Mouse (Mus musculus) limb, embryonic 14.5 days (tissue): ENCODE data around the gene Fhdc1. TPM values are rescaled to one million over a fixed set of nuclear protein-coding genes. Genes with fewer than 3 reads are reported as not detected.

Experiments
- ATAC-seq: fragments of 200-750 bp; cut with Nextera tagmentation; 2 replicates; pipeline ENCODE4 v1.8.0; 2017; ENCODE audit warnings: low read depth, moderate number of reproducible peaks, moderate TSS enrichment; ENCODE audit not compliant: low FRiP score
- DNase-seq: peaks from one replicate; pipeline ENCODE4 v3.0.0-alpha.2; 2015; ENCODE audit warnings: low spot score
- H3K27ac ChIP-seq: fragments of 300-500 bp; sonication (generic); replicated peaks from 2 replicates; pipeline ENCODE4 v1.5.1; 2014; ENCODE audit warnings: low read depth, mild to moderate bottlenecking, low read length, moderate library complexity, mixed read lengths
- H3K27me3 ChIP-seq: fragments of 300-500 bp; sonication (generic); 2 replicates; pipeline ENCODE4 v1.6.1; 2014; ENCODE audit warnings: low read length, mixed read lengths; ENCODE audit not compliant: control insufficient read depth, insufficient read depth
- H3K36me3 ChIP-seq: fragments of 300-500 bp; sonication (generic); 2 replicates; pipeline ENCODE4 v1.6.1; 2014; ENCODE audit warnings: mild to moderate bottlenecking, low read length, moderate library complexity, mixed read lengths; ENCODE audit not compliant: control insufficient read depth, insufficient read depth
- H3K4me1 ChIP-seq: fragments of 300-500 bp; sonication (generic); 2 replicates; pipeline ENCODE4 v1.6.1; 2014; ENCODE audit warnings: antibody characterized with exemption, low read length, mixed read lengths; ENCODE audit not compliant: control insufficient read depth, insufficient read depth
- H3K4me2 ChIP-seq: fragments of 300-500 bp; sonication (generic); replicated peaks from 2 replicates; pipeline ENCODE4 v1.6.1; 2014; ENCODE audit warnings: low read depth, mild to moderate bottlenecking, low read length, moderate library complexity; ENCODE audit not compliant: severe bottlenecking
- H3K4me3 ChIP-seq: fragments of 300-500 bp; sonication (generic); replicated peaks from 2 replicates; pipeline ENCODE4 v1.5.1; 2014; ENCODE audit warnings: low read length
- H3K9ac ChIP-seq: fragments of 300-500 bp; sonication (generic); 2 replicates; pipeline ENCODE4 v1.6.1; 2014; ENCODE audit warnings: mild to moderate bottlenecking, low read depth, low read length, moderate library complexity; ENCODE audit not compliant: severe bottlenecking
- H3K9me3 ChIP-seq: fragments of 300-500 bp; sonication (generic); 2 replicates; pipeline ENCODE4 v1.6.1; 2016; ENCODE audit warnings: low read length; ENCODE audit not compliant: control insufficient read depth
- POLR2A ChIP-seq: fragments of 200-500 bp; IDR thresholded peaks from 2 replicates; pipeline ENCODE4 v1.8.0; 2012; ENCODE audit warnings: inconsistent platforms, mild to moderate bottlenecking, moderate library complexity, borderline replicate concordance; ENCODE audit not compliant: insufficient read depth, insufficient read length; ENCODE audit errors: extremely low read depth
- WGBS: fragments of 180-500 bp; shearing (Covaris S2); extraction: QIAGEN DNeasy Blood & Tissue Kit; methylation state at CpG from one replicate; pipeline ENCODE4 v1.1.7; 2014; 5-methylcytosine and 5-hydroxymethylcytosine counted together
- polyA plus RNA-seq, 2 experiments: library from polyadenylated mRNA; depleted of rRNA in 1 of 2; stranded (reverse) in 1 of 2; unstranded in 1 of 2; fragments of >200 nt; fragmentation: Nextera tagmentation in 1 of 2; extraction: Ambion mirVana in 1 of 2; gene quantifications; 2 replicates each; pipeline versions ENCODE4 v1.2.1 to v1.2.3; 2012 to 2014

The Fhdc1 gene
- polyA plus RNA-seq, 2 experiments: 2.9 to 7.5 TPM

DNA sequence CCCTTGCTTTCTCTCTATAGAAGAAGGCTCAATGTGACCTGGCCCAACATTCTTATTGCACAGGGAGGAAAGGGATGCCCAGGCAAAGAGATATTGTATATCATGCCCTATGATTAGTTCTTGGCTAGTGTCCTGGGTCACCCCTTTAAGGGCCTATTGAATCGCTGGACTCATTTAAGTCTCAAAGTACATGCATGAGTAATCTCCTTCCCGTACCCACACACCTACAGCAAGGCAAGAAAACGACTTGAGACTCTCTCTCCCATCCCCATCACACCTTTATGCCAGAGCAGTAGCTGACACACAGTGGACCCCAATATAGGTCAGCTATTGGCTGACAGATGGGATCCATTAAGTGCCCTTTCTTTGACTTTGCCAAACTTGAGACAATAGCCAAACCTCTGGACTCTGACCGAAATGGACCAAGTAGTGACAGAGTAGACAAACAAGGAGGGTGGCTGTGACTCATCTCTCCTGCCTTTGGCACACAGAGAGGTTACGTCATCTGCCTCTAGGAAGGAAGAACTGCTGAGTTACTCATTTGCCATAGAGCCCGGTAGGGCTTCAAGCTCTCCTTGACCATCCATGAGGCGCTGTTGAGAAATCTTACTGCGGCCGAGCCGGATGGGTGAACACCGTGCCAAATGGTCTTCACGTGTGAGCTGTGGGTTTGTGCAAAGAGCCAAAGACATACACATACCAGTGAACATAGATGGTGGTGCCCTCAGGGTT is 51.1 kb downstream of the Fhdc1 start:
- Histone ChIP-seq H3K4me3 (no peak overlapping the region), H3K27me3 (no peaks in the 10 kb centered on the region), H3K27ac (no peak overlapping the region), H3K36me3 (no peaks in the 10 kb centered on the region), H3K4me2 (no peak overlapping the region), H3K9ac (no peak overlapping the region), H3K9me3 (no peaks in the 10 kb centered on the region), H3K4me1 (peaks cover 6% of the 10 kb centered on the region; the same call in 1 of the 2 replicates)
- ATAC-seq: no peak
- 89% methylated on average over 12 of the region's 12 CpGs for WGBS
- TF ChIP-seq POLR2A: no peak
- no peak for DNase-seq

DNA sequence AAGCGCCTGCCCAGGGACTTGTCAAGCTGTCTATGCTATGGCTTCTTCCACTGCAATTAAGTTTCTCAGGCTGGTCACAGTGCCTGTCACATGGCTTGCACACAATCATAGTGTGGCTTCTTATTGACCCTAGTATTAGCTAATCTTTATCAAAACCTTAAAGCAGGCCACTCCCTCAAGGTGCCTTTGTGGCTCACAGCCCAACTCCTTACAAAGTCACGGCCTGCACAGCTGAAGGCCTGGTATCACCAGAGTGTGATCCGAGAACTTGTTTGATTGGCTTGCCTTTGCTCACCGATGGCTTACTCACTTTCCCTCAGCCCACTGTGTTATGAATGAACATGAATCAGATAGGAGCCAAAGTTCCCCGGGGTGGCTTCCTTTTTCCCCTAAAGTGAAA is 52.5 kb downstream of the Fhdc1 start:
- no peaks in the 10 kb centered on the region for H3K36me3 ChIP-seq
- TF ChIP-seq POLR2A: no peak
- no peak for DNase-seq

DNA sequence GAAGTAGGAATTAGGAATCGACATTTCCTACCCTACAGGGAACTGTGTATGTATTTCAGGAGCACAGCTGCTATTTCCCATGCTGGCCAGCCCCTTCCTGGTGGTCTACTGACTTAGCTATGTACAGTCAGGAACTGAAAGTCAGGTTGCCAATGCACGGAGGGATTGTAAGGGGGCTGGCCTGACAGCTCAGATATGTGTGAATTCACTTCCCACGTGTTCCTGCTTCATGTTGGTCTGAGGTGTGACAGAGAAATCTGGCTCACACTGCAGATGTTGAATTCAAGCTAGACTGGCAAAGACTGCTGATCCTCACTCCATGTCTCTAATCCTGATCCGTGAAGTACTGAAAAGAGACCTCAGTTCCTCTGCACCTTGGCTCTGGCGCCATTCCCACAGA is 57.9 kb downstream of the Fhdc1 start:
- H3K4me2 ChIP-seq: no peak overlapping the region
- ATAC-seq (no peak; the same call in 1 of the 2 replicates), DNase-seq (peak; percentile 34)
- 0 out of 2 replicates have a peak, but pooled peaks cover 5% of the 10 kb centered on the region for H3K4me1 ChIP-seq
- H3K36me3 ChIP-seq: no peaks in the 10 kb centered on the region
- no peaks in the 10 kb centered on the region for H3K9me3 ChIP-seq
- H3K9ac ChIP-seq: no peak overlapping the region
- no peak overlapping the region for H3K27ac ChIP-seq
- WGBS: 51% methylated on average over 5 of the region's 5 CpGs
- H3K27me3 ChIP-seq: no peaks in the 10 kb centered on the region
- no peak for TF ChIP-seq POLR2A
- H3K4me3 ChIP-seq: no peak overlapping the region

More for the DNA sequence above, 52.5 kb downstream of the Fhdc1 start:
- 80% methylated on average over 5 of the region's 5 CpGs for WGBS
- H3K4me1 ChIP-seq: peaks cover 6% of the 10 kb centered on the region; the same call in 1 of the 2 replicates
- no peak for ATAC-seq
- no peak overlapping the region for H3K4me2 ChIP-seq
- no peak overlapping the region for H3K9ac ChIP-seq
- no peak overlapping the region for H3K27ac ChIP-seq
- H3K4me3 ChIP-seq: no peak overlapping the region
- H3K27me3 ChIP-seq: no peaks in the 10 kb centered on the region
- no peaks in the 10 kb centered on the region for H3K9me3 ChIP-seq

DNA sequence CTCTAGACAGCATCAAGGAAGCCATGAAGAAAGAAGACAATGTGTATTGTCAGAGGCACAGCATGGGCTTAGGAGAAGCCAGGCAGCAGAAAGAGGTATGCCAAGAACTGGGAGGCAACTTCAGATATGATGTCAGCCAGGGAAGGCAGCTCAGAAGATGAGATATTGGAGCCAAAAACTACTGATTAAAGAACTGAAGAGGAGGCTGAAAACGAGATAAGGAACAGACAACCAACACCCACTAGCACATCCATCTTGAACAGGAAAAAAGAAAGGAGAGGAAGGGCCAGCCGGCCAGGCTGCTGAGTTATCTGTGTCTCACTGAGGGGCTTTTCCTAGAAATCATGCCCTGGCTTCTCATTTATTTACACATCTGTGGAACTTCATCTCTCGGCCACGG is 66.4 kb downstream of the Fhdc1 start:
- Histone ChIP-seq H3K9ac (no peak overlapping the region), H3K4me2 (no peak overlapping the region), H3K27ac (no peak overlapping the region), H3K4me1 (peaks cover 6% of the 10 kb centered on the region; the same call in 1 of the 2 replicates), H3K27me3 (no peaks in the 10 kb centered on the region), H3K36me3 (no peaks in the 10 kb centered on the region), H3K9me3 (no peaks in the 10 kb centered on the region), H3K4me3 (no peak overlapping the region)
- no peak for ATAC-seq
- no peak for TF ChIP-seq POLR2A
- no peak for DNase-seq
- 81% methylated on average over 4 of the region's 4 CpGs for WGBS

DNA sequence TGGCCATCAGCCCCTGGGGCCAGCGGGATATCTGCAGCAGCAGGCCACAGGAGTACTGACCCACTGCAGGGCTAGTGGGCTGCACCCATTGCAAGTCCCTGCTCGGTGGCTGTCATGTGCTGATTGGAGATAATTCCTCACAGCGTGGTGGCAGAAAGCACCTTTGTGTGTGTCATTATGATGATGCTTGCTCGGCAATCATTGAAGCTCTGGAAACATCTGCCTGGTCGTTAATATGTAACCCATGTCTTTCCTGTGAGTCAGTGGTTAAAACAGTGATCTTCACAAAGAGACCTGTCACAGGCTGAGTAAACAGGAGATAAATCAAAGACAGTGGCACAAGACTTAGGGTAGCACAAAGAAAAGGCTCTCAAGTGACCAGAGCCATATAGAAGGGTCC is 67.3 kb downstream of the Fhdc1 start:
- no peaks in the 10 kb centered on the region for H3K36me3 ChIP-seq
- no peak overlapping the region for H3K9ac ChIP-seq
- DNase-seq (no peak), ATAC-seq (no peak)
- H3K4me1 ChIP-seq: peaks cover 6% of the 10 kb centered on the region; the same call in 1 of the 2 replicates
- H3K4me2 ChIP-seq: no peak overlapping the region
- H3K27ac ChIP-seq: no peak overlapping the region
- 68% methylated on average over 5 of the region's 5 CpGs for WGBS
- H3K9me3 ChIP-seq: no peaks in the 10 kb centered on the region
- no peaks in the 10 kb centered on the region for H3K27me3 ChIP-seq
- TF ChIP-seq POLR2A: no peak
- H3K4me3 ChIP-seq: no peak overlapping the region
